In the genomic region with DNA sequence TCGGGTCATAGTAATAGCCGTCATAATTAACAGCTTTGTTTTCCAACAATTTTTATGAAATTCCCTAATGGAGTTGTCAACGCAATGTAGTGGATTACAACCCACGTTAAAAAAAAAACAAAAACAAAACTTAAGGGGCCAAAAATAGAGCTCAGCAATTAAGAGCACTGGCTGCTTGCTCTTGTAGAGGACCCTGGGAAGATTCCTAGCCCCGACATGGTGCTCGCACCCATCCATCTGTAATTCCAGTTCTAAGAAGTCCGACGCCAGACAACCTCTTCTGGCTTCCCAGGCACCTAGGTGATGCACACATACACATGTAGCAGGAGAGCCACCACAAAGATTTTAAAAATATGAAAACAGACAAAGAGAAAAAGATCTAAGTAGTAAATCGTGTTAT, we compare ENCODE assay signal across 8 mouse cellular contexts. TPM values are rescaled to one million over a fixed set of nuclear protein-coding genes. Genes with fewer than 3 reads are reported as not detected.
DNase-seq lines count a peak whose midpoint lies in the region; ATAC-seq and TF ChIP-seq lines count a peak whose summit lies in the region.

No protein-coding gene starts in this region.

- peak overlapping the region; percentile 78 for H3K4me2 ChIP-seq in heart, embryonic 14.5 days (ENCODE audit: low read length)
- peak overlapping the region; percentile 73 for H3K4me2 ChIP-seq in forebrain, embryonic 16.5 days (ENCODE audit: low read length)
- H3K4me2 ChIP-seq in liver, postnatal 0 days (ENCODE audit: low read depth, low read length) = peak overlapping the region; percentile 81

- in situ Hi-C loops in ES-E14 (cut with MboI; ENCODE audit: low sequenced_read_pairs in 2 of 2, unreplicated experiment in 2 of 2) = no loop called here

- peak overlapping the region; percentile 47 to 84 for H3K4me3 ChIP-seq in heart, embryonic 14.5 days (ENCODE audit: control insufficient read depth in 1 of 2, insufficient read depth in 1 of 2, low read depth in 1 of 2, low read length in 2 of 2)
- peak overlapping the region in 1 of 2 experiments; percentile 88; a peak in 2 of 4 replicates for H3K4me3 ChIP-seq in ES-E14 (ENCODE audit: insufficient read depth in 1 of 2, low read depth in 1 of 2, low read length in 2 of 2, poor library complexity in 1 of 2, severe bottlenecking in 1 of 2)
- peak overlapping the region; percentile 78 for H3K4me3 ChIP-seq in forebrain, embryonic 16.5 days (replicated peaks; ENCODE audit: low read length)
- H3K4me3 ChIP-seq in liver, postnatal 0 days (ENCODE audit: low read depth, low read length) = peak overlapping the region; percentile 69

- H3K27ac ChIP-seq in heart, embryonic 14.5 days (replicated peaks in 1 of 2; ENCODE audit: control insufficient read depth in 1 of 2, insufficient read depth in 1 of 2, low read depth in 2 of 2, low read length in 2 of 2) = peak overlapping the region; percentile 94 to 98
- H3K27ac ChIP-seq in ES-E14 (ENCODE audit: insufficient read depth, low read depth, low read length, poor library complexity, severe bottlenecking) = peak overlapping the region; percentile 74
- peak overlapping the region; percentile 98 for H3K27ac ChIP-seq in forebrain, embryonic 16.5 days (ENCODE audit: low read length)
- peak overlapping the region; percentile 91 for H3K27ac ChIP-seq in liver, postnatal 0 days (ENCODE audit: low read depth)

- H3K4me1 ChIP-seq in heart, embryonic 14.5 days (ENCODE audit: control insufficient read depth in 2 of 2, insufficient read depth in 2 of 2, low read length in 2 of 2) = peaks cover 4 to 7% of the 10 kb centered on the region in 2 experiments; a peak in 3 of 4 replicates
- peaks cover 4 to 6% of the 10 kb centered on the region in 2 experiments; a peak in 2 of 4 replicates for H3K4me1 ChIP-seq in ES-E14 (ENCODE audit: control insufficient read depth in 2 of 2, insufficient read depth in 2 of 2, low read length in 2 of 2, poor library complexity in 1 of 2)
- H3K4me1 ChIP-seq in forebrain, embryonic 16.5 days (replicated peaks; ENCODE audit: control insufficient read depth, insufficient read depth, low read length) = peaks cover 7% of the 10 kb centered on the region
- no peaks in the 10 kb centered on the region; the same call in none of the 2 replicates for H3K4me1 ChIP-seq in liver, postnatal 0 days (ENCODE audit: insufficient read depth)

- 18% methylated on average over 9 of the region's 9 CpGs for WGBS in heart, embryonic 14.5 days
- WGBS in forebrain, embryonic 16.5 days = 17% methylated on average over 9 of the region's 9 CpGs
- WGBS in liver, postnatal 0 days (ENCODE audit: insufficient replicate concordance) = 22% methylated on average over 9 of the region's 9 CpGs

- TF ChIP-seq EP300 in liver, postnatal 0 days (IDR thresholded peaks at IDR 0.05; ENCODE audit: low read depth) = no peak

- no peaks in the 10 kb centered on the region for H3K27me3 ChIP-seq in heart, embryonic 14.5 days (ENCODE audit: control insufficient read depth, insufficient read depth, low read length)
- H3K27me3 ChIP-seq in forebrain, embryonic 16.5 days (replicated peaks; ENCODE audit: control insufficient read depth, insufficient read depth, low read length) = no peaks in the 10 kb centered on the region
- H3K27me3 ChIP-seq in liver, postnatal 0 days (ENCODE audit: insufficient read depth, low read length) = no peaks in the 10 kb centered on the region

- no peak for TF ChIP-seq CTCF in liver, postnatal 0 days (IDR thresholded peaks at IDR 0.05; ENCODE audit: low read depth)

- intact Hi-C loops in left cerebral cortex, postnatal 25 days (cut with DNase I) = no loop called here

- H3K36me3 ChIP-seq in heart, embryonic 14.5 days (ENCODE audit: control insufficient read depth, insufficient read depth, low read length) = peaks cover 24% of the 10 kb centered on the region
- peaks cover 10% of the 10 kb centered on the region for H3K36me3 ChIP-seq in ES-E14 (ENCODE audit: control insufficient read depth, insufficient read depth, low read length, poor library complexity, severe bottlenecking)
- peaks cover 7% of the 10 kb centered on the region for H3K36me3 ChIP-seq in forebrain, embryonic 16.5 days (ENCODE audit: control insufficient read depth, insufficient read depth)
- H3K36me3 ChIP-seq in liver, postnatal 0 days (replicated peaks; ENCODE audit: insufficient read depth, low read length) = peaks cover 9% of the 10 kb centered on the region

- H3K9me3 ChIP-seq in heart, embryonic 14.5 days (ENCODE audit: control insufficient read depth, low read length) = no peaks in the 10 kb centered on the region
- H3K9me3 ChIP-seq in ES-E14 (ENCODE audit: control insufficient read depth, insufficient read depth, low read depth, low read length) = no peaks in the 10 kb centered on the region
- H3K9me3 ChIP-seq in forebrain, embryonic 16.5 days (ENCODE audit: control insufficient read depth, low read length) = no peaks in the 10 kb centered on the region
- H3K9me3 ChIP-seq in liver, postnatal 0 days (ENCODE audit: low read length) = no peaks in the 10 kb centered on the region

- ATAC-seq in heart, embryonic 14.5 days (ENCODE audit: insufficient number of reproducible peaks, insufficient read depth, low FRiP score, low read depth) = no peak
- ATAC-seq in forebrain, embryonic 16.5 days = no peak
- no peak for ATAC-seq in liver, postnatal 0 days
- no peak for ATAC-seq in megakaryocyte progenitor cell, adult 5-6 weeks (replicated peaks; ENCODE audit: poor library complexity)

- H3K9ac ChIP-seq in heart, embryonic 14.5 days (ENCODE audit: low read length) = peak overlapping the region; percentile 82
- H3K9ac ChIP-seq in ES-E14 (ENCODE audit: insufficient read depth, low read depth, low read length, poor library complexity, severe bottlenecking) = peak overlapping the region; percentile 55; the same call in 1 of the 2 replicates
- peak overlapping the region; percentile 81 for H3K9ac ChIP-seq in forebrain, embryonic 16.5 days (replicated peaks; ENCODE audit: low read depth, low read length)
- peak overlapping the region; percentile 74 for H3K9ac ChIP-seq in liver, postnatal 0 days (replicated peaks)

- no peak for DNase-seq in heart, adult 9 months (ENCODE audit: low spot score in 2 of 2)
- DNase-seq in ES-E14 (ENCODE audit: low read depth, low spot score) = no peak
- DNase-seq in liver, postnatal 0 days = no peak
- DNase-seq in urinary bladder, postnatal 25 days (ENCODE audit: low spot score) = no peak
- DNase-seq in left cerebral cortex, postnatal 25 days (ENCODE audit: low spot score in 2 of 2) = no peak

TF ChIP-seq in ES-E14, 5 proteins besides CTCF, POLR2A, EP300 and RAD21:
- TF ChIP-seq MAFK (IDR thresholded peaks at IDR 0.05; ENCODE audit: insufficient read depth, low read depth, low read length) (no peak), ZNF384 (IDR thresholded peaks at IDR 0.05; ENCODE audit: low read depth, low read length) (no peak), ZC3H11A (IDR thresholded peaks at IDR 0.05; ENCODE audit: borderline replicate concordance, low read depth, low read length) (no peak), CHD2 (IDR thresholded peaks at IDR 0.05; ENCODE audit: low read depth, low read length) (no peak), HCFC1 (IDR thresholded peaks at IDR 0.05; ENCODE audit: borderline replicate concordance, insufficient read depth, low read length) (no peak)

RNA-seq across cellular contexts. Expression of gene Itfg2, which starts 0.3 kb away (rescaled TPM):
- polyA plus RNA-seq in heart, embryonic 14.5 days (2014; fragmentation: Nextera tagmentation; extraction: Ambion mirVana) = 28.4 and 28.6 TPM in 2 replicates
- total RNA-seq in ES-E14 (2012; rRNA removed) = 33.4 and 38.3 TPM in 2 replicates
- 37.7 and 43.0 TPM in 2 replicates for polyA plus RNA-seq in forebrain, embryonic 16.5 days (2015; fragmentation: Nextera tagmentation; extraction: Ambion mirVana)
- 5.6 and 7.7 TPM in 2 replicates for polyA plus RNA-seq in liver, postnatal 0 days (2015; fragmentation: Nextera tagmentation; extraction: Ambion mirVana)
- 10 to 100 TPM; 25.0 to 30.9 TPM for total RNA-seq in left cerebral cortex, postnatal 25 days (2021)
- total RNA-seq in megakaryocyte progenitor cell, adult 5-6 weeks (2015) = 24.1 and 33.1 TPM in 2 replicates
- total RNA-seq in megakaryocyte progenitor cell, adult 5-6 weeks (2017) = 12.9 and 15.6 TPM in 2 replicates

RNA-seq across cellular contexts. Expression of gene Fkbp4, which starts 13.4 kb away (rescaled TPM):
- 220 and 251 TPM in 2 replicates for polyA plus RNA-seq in heart, embryonic 14.5 days (2014; fragmentation: Nextera tagmentation; extraction: Ambion mirVana)
- 396 and 408 TPM in 2 replicates for total RNA-seq in ES-E14 (2012; rRNA removed)
- 428 TPM in 2 replicates for polyA plus RNA-seq in forebrain, embryonic 16.5 days (2015; fragmentation: Nextera tagmentation; extraction: Ambion mirVana)
- polyA plus RNA-seq in liver, postnatal 0 days (2015; fragmentation: Nextera tagmentation; extraction: Ambion mirVana) = 79.9 and 80.2 TPM in 2 replicates
- 100 to 1,000 TPM; 117 to 119 TPM for total RNA-seq in left cerebral cortex, postnatal 25 days (2021)
- 124 and 149 TPM in 2 replicates for total RNA-seq in megakaryocyte progenitor cell, adult 5-6 weeks (2015)
- 373 and 394 TPM in 2 replicates for total RNA-seq in megakaryocyte progenitor cell, adult 5-6 weeks (2017)

RNA-seq across cellular contexts. Expression of gene Nrip2, which starts 25.9 kb away (rescaled TPM):
- 2.1 and 2.5 TPM in 2 replicates for polyA plus RNA-seq in heart, embryonic 14.5 days (2014; fragmentation: Nextera tagmentation; extraction: Ambion mirVana)
- 0.27 and 0.42 TPM in 2 replicates for total RNA-seq in ES-E14 (2012; rRNA removed)
- 5.5 and 8.3 TPM in 2 replicates for polyA plus RNA-seq in forebrain, embryonic 16.5 days (2015; fragmentation: Nextera tagmentation; extraction: Ambion mirVana)
- 0.42 and 0.45 TPM in 2 replicates for polyA plus RNA-seq in liver, postnatal 0 days (2015; fragmentation: Nextera tagmentation; extraction: Ambion mirVana)
- total RNA-seq in left cerebral cortex, postnatal 25 days (2021) = 1 to 10 TPM; 9.9 to 10.0 TPM
- not detected in 2 replicates for total RNA-seq in megakaryocyte progenitor cell, adult 5-6 weeks (2015)
- not detected in 2 replicates for total RNA-seq in megakaryocyte progenitor cell, adult 5-6 weeks (2017)

RNA-seq across cellular contexts. Expression of gene Gm44596, which starts 49.7 kb away (rescaled TPM):
- not detected in 2 replicates for polyA plus RNA-seq in heart, embryonic 14.5 days (2014; fragmentation: Nextera tagmentation; extraction: Ambion mirVana)
- not detected in 2 replicates for total RNA-seq in ES-E14 (2012; rRNA removed)
- polyA plus RNA-seq in forebrain, embryonic 16.5 days (2015; fragmentation: Nextera tagmentation; extraction: Ambion mirVana) = not detected in 2 replicates
- polyA plus RNA-seq in liver, postnatal 0 days (2015; fragmentation: Nextera tagmentation; extraction: Ambion mirVana) = not detected in 2 replicates
- not detected for total RNA-seq in left cerebral cortex, postnatal 25 days (2021)
- not detected in 2 replicates for total RNA-seq in megakaryocyte progenitor cell, adult 5-6 weeks (2015)
- not detected in 2 replicates for total RNA-seq in megakaryocyte progenitor cell, adult 5-6 weeks (2017)

RNA-seq across cellular contexts. Expression of gene Tex52, which starts 49.8 kb away (rescaled TPM):
- 0.15 and 0.27 TPM in 2 replicates for polyA plus RNA-seq in heart, embryonic 14.5 days (2014; fragmentation: Nextera tagmentation; extraction: Ambion mirVana)
- 0.16 TPM in 1 of 2 replicates, not detected in the other for total RNA-seq in ES-E14 (2012; rRNA removed)
- 0.45 and 0.85 TPM in 2 replicates for polyA plus RNA-seq in forebrain, embryonic 16.5 days (2015; fragmentation: Nextera tagmentation; extraction: Ambion mirVana)
- not detected in 2 replicates for polyA plus RNA-seq in liver, postnatal 0 days (2015; fragmentation: Nextera tagmentation; extraction: Ambion mirVana)
- total RNA-seq in left cerebral cortex, postnatal 25 days (2021) = under 1 TPM; 0.64 to 0.82 TPM
- not detected in 2 replicates for total RNA-seq in megakaryocyte progenitor cell, adult 5-6 weeks (2015)
- total RNA-seq in megakaryocyte progenitor cell, adult 5-6 weeks (2017) = 0.30 TPM in 1 of 2 replicates, not detected in the other
